Mouse (Mus musculus) adrenal gland, adult 2 months (tissue): Measurements from ENCODE around the gene Fam19a5. TPM values are rescaled to one million over a fixed set of nuclear protein-coding genes. Genes with fewer than 3 reads are reported as not detected.
A peak's percentile ranks its signal among the peaks of the same experiment; 100 is the strongest.

Experiments
- DNase-seq: peaks from one replicate; pipeline ENCODE4 v3.0.0; 2021
- polyA plus RNA-seq: library from polyadenylated mRNA; depleted of rRNA; stranded (reverse); fragments of >200 nt; gene quantifications from 2 replicates; pipeline ENCODE4 v1.2.3, GENCODE M21; 2012
- total RNA-seq, 2 experiments: library from RNA; stranded (reverse); gene quantifications; 2 replicates each; pipeline ENCODE4 v1.2.3; 2021

The Fam19a5 gene
- total and polyA plus RNA-seq, 3 experiments, result 14.0 to 19.7 (median 15.6) TPM

DNA sequence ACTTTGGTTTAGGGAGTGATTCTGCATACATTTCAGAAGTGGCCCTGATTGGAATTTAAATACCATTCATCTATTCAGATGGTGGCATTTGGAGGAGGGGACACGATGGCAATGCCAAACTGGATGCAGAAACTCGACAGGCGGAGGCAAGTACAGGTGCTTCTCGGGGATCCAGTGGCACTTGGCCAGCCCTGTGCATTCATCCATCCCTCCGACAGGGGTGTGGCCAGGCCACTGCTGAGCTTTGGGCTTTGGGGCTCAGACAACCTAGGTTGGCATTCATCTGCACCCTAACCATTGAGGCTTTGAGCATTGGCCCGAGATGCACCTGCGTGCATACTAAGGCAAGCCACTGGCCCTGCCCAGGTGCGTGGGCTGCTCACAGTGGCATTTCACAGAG lies 52.6 kb downstream of the Fam19a5 start:
- no peak for DNase-seq

DNA sequence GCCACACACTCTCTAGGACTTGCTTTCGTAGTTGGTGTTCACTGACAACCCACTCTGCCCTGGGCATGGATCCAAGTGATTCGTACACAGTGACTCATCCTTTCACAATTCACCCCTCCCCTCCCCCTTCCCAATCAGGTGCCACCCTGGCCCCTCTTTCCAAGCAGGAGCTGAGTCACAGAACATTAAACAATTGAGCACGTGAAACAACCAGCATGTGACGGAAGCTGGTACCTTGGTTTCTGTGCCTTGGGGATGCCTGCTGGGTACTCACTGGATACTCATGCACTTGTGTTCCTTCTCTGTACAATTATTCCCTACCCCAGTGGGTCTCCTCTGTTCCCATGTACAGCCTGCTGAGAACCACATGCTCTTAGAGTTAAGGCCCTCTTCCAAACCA lies 53.0 kb downstream of the Fam19a5 start:
- peak; percentile 70 for DNase-seq

DNA sequence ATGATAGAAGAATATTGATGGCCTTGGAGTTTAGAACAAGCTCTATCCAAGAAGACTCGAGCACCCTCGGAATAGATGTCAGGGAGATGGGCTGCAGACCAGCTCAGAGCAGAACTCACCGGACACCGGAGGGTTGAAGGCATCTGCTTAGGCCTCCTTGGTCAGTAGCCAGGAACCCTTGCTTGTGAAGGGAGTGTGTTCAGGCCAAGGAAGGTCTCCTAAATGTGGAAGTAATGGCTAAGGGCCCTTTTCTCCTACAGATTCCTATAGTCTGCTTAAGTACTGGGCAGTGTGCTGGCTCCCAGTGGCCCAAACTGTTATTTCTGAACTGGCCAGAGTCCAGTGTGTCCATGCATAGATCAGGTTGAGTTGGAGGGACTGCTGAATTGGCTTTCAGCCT lies 53.7 kb downstream of the Fam19a5 start:
- no peak for DNase-seq

DNA sequence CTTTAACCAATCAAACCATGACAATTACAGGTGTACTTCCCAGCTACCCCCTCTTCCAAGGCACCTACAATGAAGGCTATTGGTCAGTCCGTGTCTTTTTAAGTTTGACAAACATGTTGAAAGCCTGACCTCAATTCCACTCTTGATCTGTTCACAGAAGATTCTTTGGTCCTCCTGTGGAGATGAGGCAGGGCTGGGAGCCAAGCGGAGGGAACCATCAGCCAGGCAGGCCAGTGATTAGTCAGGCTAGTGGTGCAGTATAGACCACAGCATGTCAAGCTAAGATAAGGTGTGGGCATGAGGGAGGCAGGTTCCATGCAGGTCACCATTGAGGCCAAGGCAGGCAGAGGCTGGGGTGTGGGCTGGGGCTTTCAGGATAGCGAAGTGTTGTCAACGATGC lies 54.5 kb downstream of the Fam19a5 start:
- DNase-seq, result no peak

DNA sequence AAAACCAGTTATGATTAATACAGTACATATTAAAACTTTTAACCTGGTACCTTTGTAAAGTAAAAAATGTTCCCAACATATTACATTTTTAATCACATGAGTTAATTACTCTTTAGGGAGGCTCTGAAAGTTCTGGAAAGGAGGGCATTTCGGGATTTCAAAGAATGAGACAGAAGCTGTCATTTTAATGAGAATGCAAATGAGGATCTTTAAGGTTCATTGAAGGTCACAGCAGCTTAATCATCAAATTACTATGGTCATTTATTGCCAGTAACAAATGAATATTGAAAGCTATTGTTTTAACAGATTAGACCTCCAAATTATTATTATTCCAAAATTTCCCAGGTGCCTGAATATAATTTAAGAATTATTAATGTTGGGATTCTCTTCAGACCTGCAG lies 59.2 kb downstream of the Fam19a5 start:
- DNase-seq, result no peak

DNA sequence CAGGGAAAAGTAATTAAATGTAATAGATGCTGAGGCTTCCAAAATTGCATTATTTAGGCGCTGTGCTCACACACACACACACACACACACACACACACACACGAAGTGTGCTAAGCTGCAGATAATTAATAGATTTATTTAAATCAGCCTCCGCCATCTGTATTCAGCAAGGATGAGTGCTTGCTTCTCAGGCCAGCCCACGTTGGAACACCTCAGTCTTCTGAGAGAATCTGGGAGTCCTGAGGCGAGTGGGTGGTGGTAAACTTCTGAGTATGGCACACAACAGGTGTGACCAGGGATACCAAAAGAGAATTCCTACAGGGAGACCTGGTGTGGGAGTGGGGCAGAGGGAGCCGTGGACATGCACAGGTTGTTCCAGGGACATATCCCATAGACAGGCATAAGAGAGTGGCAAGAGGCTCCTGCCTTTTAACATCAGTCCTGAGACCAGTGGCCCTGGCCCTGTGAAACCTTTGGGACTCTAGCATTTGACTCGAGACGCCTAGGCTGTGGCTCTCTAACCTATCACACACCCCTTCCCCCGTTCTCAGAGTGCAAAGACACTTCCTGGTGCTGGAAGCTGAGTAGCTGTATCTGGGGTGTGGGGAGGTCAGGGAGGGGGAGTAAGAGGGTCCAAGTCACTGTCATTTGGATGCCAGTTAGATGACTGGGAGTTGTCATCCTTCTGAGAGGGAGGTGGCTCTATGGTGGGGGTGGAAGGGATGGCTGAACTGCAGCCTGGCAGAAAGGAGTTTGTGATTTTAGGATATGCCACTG lies 61.6 kb downstream of the Fam19a5 start:
- no peak for DNase-seq

DNA sequence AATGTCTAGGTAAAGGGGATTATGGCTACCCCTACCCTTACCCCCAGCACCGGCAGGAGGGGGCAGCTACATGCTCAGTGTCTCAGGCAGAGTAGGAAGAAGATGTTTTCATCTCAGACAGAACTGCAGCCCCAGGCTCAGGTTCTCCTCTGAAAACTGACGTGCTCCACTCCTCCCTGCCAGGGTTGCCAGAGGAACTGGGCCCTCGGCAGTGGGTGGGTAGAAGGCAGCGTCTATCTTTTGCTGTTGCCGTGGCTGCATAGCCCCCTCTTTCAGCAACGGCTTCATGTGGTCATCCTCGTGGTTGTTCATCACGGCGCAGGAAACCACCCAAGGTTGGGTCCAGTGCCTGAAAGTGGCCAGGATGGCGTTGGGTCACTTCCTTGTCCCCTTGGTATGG lies 62.6 kb downstream of the Fam19a5 start:
- DNase-seq, result no peak

DNA sequence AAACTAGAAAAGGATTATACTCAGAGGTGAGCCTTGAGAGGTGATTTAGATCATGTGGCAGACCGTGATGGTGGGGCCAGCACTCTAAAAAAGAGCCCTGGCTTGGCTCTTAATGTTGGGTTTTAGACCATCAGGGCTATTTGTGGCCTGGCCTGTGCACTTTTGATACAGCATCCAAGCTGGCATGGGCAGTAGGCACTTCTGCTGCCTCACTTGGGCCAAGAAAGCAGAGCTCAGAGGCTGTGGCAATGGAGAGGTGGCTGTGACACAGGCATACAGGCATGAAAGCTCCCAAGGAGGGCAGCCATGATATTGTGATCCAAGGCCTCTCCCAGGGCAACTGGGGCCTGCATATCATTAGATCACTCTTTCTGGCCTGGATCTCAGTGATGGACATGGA lies 65.1 kb downstream of the Fam19a5 start:
- DNase-seq, result no peak

DNA sequence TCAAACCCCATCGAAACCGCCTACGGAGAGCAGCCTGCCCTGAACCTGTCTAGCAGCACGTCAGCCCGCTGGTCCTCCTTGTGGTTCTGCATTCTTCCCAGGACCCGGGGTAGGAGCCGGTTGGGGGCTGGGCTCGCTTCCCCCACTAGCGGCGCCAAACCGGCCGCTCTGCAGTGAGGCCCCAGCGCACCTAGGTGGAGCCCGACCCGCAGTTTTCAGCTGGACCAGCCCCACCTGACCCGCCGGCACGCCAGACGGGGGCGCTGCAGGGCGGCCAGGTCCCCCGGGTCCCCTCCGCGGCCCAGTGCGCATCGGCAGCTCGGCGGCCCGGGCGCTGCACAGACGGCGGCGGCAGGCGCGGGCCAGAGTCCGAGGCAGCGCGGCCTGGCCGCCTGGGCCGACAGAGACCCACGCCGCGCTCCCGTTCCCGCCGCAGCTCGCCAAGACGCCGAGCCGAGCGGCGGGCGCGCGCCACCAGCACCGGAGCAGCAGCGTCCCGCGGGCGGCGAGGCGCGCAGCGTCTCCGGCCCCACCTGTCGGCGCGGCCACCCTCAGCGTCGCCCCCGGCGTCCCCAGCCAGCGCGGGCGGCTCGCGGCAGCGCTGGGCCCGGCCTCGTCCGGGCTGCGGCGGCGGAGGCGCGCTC lies 80.0 kb downstream of the Fam19a5 start:
- peak; percentile 94 for DNase-seq

DNA sequence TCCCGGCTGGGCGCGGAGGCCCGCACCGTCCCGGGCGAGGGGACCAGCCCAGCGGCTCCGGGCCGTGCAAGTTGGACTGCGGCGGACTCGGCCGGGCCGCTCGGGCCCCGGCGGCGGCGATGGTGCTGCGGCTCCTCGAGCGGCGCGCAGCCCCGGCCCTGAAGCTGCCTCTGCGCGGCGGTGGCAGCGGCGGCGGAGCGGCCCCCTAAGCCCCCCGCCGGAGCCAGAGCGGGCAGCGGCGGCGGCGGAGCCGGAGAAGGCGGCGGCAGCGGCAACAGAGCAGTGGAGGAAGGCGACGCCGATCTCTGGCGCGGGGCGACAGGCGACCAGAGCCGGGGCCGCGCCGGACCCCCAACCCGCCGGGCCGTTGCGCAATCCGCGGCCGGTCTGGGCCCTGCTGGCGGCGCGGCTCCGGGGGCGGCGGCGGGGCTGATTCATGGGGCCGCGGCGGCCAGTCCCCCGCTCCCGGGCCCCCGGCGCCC lies 80.6 kb downstream of the Fam19a5 start:
- DNase-seq, result peak; percentile 45

DNA sequence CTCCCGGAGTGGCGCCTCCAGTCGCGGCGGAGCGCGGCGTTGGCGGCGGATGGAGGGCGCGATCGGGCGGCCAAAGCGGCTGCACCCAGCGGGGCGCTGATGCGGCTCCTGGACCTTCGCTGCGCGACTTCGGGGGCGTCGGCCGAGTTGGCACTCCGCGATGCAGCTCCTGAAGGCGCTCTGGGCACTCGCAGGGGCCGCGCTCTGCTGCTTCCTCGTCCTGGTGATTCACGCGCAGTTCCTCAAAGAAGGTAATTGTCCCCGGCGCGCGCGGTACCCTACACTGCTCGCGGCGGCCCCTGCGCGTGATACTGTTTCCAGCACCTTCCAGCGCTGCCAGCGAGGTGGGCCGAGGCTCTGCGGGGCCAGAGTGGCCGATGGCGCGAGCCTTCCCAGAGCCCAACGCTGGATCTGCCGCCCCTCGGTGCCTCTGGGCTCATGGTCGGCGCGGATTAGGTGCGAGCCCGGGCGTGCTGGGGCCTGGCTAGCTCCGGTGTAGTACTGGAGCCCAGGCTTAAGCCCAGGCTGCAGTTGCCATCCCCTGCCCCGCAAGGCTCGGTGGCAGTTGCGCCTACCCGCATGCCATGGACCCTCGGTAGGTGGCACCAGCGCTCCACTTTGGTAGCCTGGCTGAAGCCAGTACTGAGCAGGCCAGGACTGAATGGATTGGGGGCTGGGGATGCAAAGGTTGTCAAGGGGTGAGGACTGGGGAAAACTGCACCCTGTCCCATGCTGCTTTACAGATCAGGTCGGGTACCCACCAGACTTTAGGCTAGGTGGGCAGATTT lies 81.3 kb downstream of the Fam19a5 start:
- DNase-seq, result peak; percentile 94

DNA sequence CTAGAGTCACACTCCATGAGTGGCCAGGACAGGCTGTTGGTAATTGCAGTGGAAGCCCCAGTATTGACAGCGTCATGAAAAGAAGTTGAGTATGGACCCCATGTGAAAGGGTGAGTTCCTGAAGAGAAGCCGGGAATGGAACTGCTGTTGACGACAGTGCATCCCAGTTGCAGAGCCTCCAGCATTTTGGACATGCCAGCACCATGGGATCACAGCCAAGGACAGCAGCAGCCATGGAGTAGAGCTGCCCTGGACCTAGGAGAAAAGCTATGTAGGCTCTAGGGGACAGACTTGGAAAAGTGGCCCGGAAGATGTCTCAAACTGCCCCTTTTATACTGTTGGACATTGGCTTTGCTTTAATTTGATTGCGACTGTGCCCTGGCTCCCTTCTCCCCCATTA lies 91.2 kb downstream of the Fam19a5 start:
- no peak for DNase-seq

DNA sequence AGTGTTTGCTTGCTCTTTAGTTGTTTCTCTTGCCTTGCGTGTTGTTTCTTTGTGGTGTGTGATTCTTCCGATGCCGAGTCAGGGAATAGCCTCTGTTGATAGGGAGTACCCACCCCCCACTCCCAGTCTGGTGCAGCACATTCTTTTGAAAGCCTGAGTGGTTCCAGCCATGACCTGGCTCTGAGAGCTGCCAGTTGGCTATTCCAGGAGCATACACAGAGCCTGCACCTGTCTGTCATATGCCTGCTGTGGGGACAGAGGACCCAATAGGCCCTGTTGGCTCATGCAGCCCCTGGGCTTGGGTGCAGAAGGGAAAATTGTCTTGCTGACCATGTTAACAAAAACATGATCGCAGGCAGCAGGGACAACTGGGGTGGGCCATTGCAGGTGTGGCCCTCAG lies 92.3 kb downstream of the Fam19a5 start:
- no peak for DNase-seq

DNA sequence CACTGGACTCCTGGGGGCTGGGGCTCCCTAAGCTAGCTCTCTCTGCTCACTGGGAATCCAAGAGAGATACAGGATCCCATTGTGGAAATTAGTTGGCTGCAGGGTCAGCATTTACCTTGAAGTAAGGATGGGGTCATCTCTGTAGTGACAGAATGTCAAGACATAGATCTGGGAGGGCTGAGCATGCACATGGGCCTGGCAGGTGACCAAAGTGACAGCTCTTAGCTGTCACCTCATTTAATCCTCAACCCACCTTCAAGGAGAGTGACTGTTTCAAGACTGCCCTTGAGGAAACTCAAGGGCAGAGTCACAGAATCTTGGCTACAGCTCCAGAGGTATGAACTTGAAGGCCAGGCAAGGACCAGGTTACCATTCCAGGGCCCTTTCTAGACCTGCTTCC lies 93.1 kb downstream of the Fam19a5 start:
- no peak for DNase-seq

DNA sequence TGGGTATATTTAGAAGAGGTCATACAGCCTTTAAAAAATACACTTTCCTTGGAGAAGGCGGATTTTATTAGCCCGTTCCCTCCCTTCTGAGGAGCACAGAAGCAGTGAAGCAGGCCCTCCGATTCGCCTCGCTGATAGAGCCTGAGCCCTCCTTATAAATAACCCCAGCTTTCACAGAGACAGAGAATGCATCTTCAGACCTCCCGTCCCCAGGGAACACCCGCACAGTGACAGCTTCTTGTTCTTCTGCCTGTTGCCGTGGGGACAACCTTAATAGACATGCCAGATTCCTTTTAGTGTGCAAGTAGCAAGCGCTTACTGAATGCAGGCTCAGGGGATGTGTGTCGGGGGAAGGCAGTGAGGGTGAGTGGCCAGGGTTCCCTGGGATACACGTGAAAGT lies 94.2 kb downstream of the Fam19a5 start:
- DNase-seq, result no peak

DNA sequence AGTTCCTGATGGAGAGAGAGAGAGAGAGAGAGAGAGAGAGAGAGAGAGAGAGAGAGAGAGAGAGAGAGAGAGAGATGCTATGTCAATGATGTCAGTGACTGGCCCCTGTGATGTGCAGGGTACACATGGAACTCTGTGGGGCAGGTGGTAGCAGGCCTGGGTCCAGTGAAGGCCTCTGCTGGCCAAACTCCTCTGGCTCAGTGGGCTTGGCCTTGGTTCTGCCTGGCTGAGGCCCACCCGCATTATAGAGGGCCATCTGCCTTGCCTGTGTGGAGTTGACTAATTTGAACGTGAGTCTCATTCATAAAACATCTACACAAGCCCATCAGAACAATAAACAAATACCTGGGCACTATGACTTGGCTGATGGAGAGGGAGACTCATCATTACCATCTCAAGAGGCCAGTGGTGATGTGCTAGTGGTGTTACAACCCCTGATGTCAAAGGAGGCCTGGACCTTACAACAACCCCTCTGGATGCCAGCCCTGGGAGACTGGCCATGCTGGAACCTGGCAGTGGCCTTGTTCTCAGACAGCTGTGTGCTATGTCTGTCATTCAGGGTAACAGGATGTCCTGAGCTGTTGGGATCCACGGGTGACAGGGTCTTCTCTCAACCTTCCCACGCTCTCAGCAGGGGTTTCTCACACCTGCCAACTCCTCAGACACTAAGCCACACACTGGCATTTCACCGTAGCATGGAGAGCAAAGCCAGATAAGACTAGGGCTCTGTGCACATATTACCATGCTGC lies 102.4 kb downstream of the Fam19a5 start:
- no peak for DNase-seq

DNA sequence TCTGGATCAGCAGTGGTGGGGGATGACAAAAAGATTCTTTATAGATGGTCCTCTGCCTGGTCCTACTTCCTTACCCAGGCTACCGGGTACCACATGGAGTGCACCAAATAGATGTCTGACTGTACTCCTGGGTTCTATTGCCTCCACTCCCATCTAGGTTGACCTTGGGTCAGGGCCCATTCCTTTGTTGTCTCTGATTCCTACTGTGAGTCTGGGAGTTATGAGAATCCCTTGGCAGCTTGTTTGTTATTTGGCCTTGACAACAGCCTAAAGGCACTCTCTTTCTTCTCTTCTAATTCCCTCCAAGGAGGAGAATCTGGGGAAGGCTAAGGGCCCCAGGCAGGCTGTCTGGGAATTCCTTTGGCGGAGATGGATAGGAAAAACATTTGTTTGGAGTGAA lies 105.6 kb downstream of the Fam19a5 start:
- peak; percentile 65 for DNase-seq

DNA sequence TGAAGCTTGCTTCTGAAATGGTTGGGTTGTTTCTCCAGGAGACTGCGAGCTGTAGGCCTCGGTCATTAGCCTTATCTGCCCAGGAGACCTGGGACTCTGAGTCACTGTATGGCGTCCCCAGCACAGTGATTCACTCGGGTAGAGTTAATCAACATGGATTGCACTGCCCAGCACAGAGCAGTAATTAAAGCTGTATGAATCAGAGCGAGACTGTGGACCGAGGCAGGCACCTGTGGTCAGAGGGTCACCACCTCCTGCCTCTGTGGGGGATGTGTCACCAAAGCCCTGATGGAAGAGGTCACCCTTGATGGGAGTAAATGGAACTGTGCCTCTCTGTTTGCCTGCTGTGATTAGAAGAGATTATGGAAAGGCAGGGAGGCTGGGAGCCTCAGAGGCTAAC lies 110.5 kb downstream of the Fam19a5 start:
- DNase-seq, result peak; percentile 76

DNA sequence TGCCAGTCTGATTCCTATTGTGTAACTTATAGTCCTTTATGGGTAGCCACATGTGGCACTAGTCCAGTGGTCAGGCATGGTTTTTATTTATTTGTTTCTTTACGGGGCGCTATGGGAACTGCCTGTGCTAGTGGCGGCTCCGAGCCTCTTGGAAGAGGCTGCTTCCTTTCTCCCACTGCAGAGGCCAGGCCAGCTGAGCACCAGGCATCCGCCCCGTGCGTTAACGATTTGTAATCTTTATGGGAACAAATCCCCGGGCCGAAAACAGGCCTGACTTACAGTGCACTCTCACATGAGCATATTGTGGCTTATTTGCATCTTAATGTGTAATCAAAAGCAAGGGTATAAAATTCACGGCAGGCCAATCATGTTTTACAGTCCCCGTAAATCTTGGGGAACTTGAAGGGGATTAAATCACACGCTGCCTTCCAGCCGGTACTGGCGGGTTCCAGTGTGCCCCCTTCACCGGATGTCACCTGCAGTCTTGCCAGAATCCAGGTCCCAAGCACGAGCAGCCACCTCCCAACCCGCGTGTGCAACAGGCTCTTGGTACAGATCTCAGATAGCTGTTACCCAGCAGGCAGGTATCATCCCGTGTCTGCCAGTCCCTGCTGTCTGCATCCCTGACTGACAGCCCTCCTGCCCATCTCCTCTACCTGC lies 112.5 kb downstream of the Fam19a5 start:
- DNase-seq, result no peak

DNA sequence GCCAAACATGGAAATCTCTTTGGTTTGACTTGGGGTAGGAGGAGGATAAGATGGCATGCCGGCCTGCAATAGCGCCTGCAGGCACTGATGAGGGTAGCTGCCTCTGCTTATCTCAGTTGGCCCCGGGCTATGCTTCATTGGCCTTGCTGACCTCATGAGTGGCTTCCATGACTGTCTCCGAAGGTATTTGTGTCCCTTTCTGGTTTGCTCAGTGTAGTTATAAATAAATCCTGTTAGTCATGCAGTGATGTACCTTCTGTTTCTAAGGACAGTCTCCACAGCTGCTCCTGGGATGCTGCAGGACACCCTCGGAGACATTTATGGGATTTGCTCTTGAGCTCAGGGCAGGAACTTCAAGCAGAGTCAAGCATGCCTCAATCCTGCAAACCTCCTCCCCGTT lies 115.6 kb downstream of the Fam19a5 start:
- peak; percentile 65 for DNase-seq

DNA sequence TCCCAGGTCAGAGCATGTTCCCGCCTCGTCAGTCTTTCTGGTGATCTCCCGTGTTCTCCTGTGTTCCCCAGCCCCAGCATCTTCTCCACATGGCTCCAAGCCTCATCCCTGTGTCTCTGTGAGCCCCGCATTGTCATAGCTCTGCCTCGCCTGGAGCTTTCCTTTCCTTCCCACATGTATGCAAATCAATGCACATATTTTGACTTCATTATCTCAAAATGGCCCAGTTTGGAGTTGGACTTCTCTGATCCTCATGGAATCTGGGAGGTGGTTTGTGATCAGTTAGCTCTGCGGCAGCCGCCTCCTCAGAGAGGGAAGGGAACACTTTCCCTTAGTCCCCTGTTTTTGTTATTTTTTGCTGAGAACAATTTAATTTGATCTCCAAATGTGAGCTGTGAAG lies 117.9 kb downstream of the Fam19a5 start:
- DNase-seq, result no peak
